Mouse (Mus musculus) neural tube, embryonic 12.5 days (tissue): Measurements from ENCODE around the gene Cgrrf1. TPM values are rescaled to one million over a fixed set of nuclear protein-coding genes. Genes with fewer than 3 reads are reported as not detected.
"Not testable (repeated sequence)": the region's sequence is repeated elsewhere in the genome, so short reads cannot be mapped to it uniquely, and the experiment has no call there.

Source experiments
- ATAC-seq: fragments of 200-750 bp; cut with Nextera tagmentation; 2 replicates; pipeline ENCODE4 v1.8.0; 2017; ENCODE audit warnings: low read depth, mild to moderate bottlenecking, moderate TSS enrichment, moderate library complexity; ENCODE audit not compliant: low FRiP score
- H3K27ac ChIP-seq: fragments of 300-500 bp; sonication (generic); 2 replicates; pipeline ENCODE4 v1.5.1; 2016
- H3K27me3 ChIP-seq: fragments of 300-500 bp; sonication (generic); replicated peaks from 2 replicates; pipeline ENCODE4 v1.6.1; 2016; ENCODE audit warnings: mild to moderate bottlenecking
- H3K36me3 ChIP-seq: fragments of 300-500 bp; sonication (generic); 2 replicates; pipeline ENCODE4 v1.6.1; 2016; ENCODE audit warnings: mild to moderate bottlenecking
- H3K4me1 ChIP-seq: fragments of 300-500 bp; sonication (generic); 2 replicates; pipeline ENCODE4 v1.6.1; 2016
- H3K4me2 ChIP-seq: fragments of 300-500 bp; sonication (generic); replicated peaks from 2 replicates; pipeline ENCODE4 v1.6.1; 2016; ENCODE audit warnings: mild to moderate bottlenecking
- H3K4me3 ChIP-seq: fragments of 300-500 bp; sonication (generic); 2 replicates; pipeline ENCODE4 v1.5.1; 2016
- H3K9ac ChIP-seq: fragments of 300-500 bp; sonication (generic); 2 replicates; pipeline ENCODE4 v1.6.1; 2016; ENCODE audit warnings: mild to moderate bottlenecking
- H3K9me3 ChIP-seq: fragments of 300-500 bp; sonication (generic); 2 replicates; pipeline ENCODE4 v1.6.1; 2016; ENCODE audit warnings: mild to moderate bottlenecking
- WGBS: fragments of 180-500 bp; shearing (Covaris S2); methylation state at CpG from one replicate; pipeline ENCODE4 v1.1.7; 2016; 5-methylcytosine and 5-hydroxymethylcytosine counted together
- polyA plus RNA-seq: library from polyadenylated mRNA; unstranded; fragments of >200 nt; fragmentation: Nextera tagmentation; extraction: Ambion mirVana; gene quantifications from 2 replicates; pipeline ENCODE4 v1.2.1, GENCODE M21; 2016

Gene Cgrrf1
- polyA plus RNA-seq, 1 experiment from 2014 or later: 23.2 TPM

DNA sequence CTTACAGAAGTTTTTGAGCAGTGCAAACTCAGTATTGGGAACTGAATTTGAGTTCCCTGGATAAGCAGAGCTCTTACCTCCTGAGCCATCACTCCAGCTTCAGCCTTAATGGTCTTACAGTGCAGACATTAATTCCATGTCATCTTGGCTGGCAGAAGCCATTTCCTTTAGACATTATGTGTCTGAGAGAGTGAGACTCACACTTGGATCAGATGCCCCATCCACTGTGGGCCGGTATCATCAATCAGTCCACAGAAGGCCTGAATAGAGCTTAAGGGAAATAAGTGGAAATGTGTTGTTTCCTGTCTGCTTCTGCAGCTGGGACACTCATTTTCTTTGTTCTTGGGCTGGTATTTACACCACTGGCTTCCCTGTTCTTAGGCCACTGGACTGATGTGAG lies 28.1 kb upstream of the Cgrrf1 start:
- H3K4me1 ChIP-seq: no peaks in the 10 kb centered on the region
- no peaks in the 10 kb centered on the region for H3K9me3 ChIP-seq
- WGBS: 90% methylated on average over 1 of the region's 1 CpGs
- no peak overlapping the region for H3K4me2 ChIP-seq
- H3K9ac ChIP-seq: no peak overlapping the region
- no peaks in the 10 kb centered on the region for H3K27me3 ChIP-seq
- ATAC-seq: no peak
- H3K27ac ChIP-seq: no peak overlapping the region
- H3K4me3 ChIP-seq: no peak overlapping the region
- peaks cover 5% of the 10 kb centered on the region; the same call in 1 of the 2 replicates for H3K36me3 ChIP-seq

DNA sequence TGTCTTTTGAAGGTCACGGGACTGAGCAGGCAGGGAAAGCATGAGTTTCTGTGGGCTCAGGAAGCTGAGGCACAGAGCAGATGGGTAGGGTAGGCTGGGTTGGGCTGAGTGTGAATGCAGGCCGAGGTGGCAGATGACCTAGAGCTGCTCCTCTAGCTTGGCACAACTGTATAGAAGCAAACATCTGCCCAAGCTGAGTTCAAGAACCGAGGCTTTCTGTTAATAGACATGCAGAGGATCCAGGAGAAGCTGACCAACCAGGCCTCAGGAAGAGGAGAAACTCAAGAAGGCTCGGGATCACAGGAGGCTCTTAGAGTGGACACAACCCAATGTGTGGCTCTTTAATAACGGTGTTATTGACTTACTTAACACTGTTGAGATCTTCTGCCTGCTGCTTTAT lies 25.7 kb upstream of the Cgrrf1 start:
- H3K4me3 ChIP-seq: no peak overlapping the region
- WGBS: 90% methylated on average over 5 of the region's 5 CpGs
- H3K36me3 ChIP-seq: peaks cover 12% of the 10 kb centered on the region; the same call in 1 of the 2 replicates
- no peak overlapping the region for H3K9ac ChIP-seq
- no peaks in the 10 kb centered on the region for H3K27me3 ChIP-seq
- ATAC-seq: no peak
- H3K4me1 ChIP-seq: no peaks in the 10 kb centered on the region
- H3K27ac ChIP-seq: no peak overlapping the region
- H3K9me3 ChIP-seq: no peaks in the 10 kb centered on the region
- H3K4me2 ChIP-seq: no peak overlapping the region

DNA sequence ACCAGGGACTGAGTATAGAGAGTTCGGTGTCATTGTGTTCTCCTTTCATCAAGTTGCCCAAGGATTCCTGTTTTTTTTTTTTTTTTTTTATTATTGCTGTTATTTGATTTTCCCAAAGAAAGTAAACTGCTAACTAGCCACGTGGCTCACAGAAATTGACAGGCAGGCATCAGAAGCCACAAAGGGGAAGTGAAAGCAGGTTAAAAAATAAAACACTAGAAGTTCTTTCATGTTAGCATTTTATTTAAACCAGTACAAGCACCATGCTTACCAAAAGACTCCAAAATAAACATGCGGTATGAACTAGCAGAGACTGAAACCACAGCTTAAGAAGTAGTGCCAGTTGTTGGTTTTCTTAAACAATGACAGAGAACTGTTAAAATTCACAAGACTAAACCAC lies 24.0 kb upstream of the Cgrrf1 start:
- no peaks in the 10 kb centered on the region for H3K27me3 ChIP-seq
- H3K9me3 ChIP-seq: no peaks in the 10 kb centered on the region
- no peak overlapping the region for H3K4me2 ChIP-seq
- no peaks in the 10 kb centered on the region for H3K4me1 ChIP-seq
- H3K27ac ChIP-seq: no peak overlapping the region
- no peak for ATAC-seq
- WGBS: 92% methylated on average over 3 of the region's 3 CpGs
- no peak overlapping the region for H3K4me3 ChIP-seq
- peaks cover 20% of the 10 kb centered on the region; the same call in 1 of the 2 replicates for H3K36me3 ChIP-seq
- no peak overlapping the region for H3K9ac ChIP-seq

DNA sequence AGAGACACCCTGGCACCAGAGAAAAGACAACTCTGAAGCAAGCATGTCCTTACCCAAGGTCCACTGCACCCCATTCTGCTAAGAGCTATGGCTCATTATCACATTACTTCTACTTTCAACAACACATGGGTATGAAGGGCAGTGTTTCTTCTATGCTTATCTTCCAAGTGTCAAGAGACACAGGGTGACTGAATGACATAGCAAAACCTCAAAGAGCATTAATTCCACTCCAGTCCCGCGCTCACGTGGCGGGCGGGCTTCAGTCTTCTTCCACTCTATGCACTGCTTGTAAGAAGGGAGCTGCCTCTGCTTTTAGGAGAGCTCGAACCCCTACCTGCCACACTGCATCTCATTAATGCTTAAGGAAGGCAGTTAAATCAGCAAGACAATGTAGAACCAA lies 16.3 kb upstream of the Cgrrf1 start:
- no peak overlapping the region for H3K4me3 ChIP-seq
- H3K27me3 ChIP-seq: no peaks in the 10 kb centered on the region
- no peaks in the 10 kb centered on the region for H3K9me3 ChIP-seq
- H3K9ac ChIP-seq: no peak overlapping the region
- H3K27ac ChIP-seq: no peak overlapping the region
- no peak for ATAC-seq
- WGBS: 86% methylated on average over 6 of the region's 6 CpGs
- peaks cover 32% of the 10 kb centered on the region; the same call in 1 of the 2 replicates for H3K36me3 ChIP-seq
- no peak overlapping the region for H3K4me2 ChIP-seq
- H3K4me1 ChIP-seq: peaks cover 4% of the 10 kb centered on the region

DNA sequence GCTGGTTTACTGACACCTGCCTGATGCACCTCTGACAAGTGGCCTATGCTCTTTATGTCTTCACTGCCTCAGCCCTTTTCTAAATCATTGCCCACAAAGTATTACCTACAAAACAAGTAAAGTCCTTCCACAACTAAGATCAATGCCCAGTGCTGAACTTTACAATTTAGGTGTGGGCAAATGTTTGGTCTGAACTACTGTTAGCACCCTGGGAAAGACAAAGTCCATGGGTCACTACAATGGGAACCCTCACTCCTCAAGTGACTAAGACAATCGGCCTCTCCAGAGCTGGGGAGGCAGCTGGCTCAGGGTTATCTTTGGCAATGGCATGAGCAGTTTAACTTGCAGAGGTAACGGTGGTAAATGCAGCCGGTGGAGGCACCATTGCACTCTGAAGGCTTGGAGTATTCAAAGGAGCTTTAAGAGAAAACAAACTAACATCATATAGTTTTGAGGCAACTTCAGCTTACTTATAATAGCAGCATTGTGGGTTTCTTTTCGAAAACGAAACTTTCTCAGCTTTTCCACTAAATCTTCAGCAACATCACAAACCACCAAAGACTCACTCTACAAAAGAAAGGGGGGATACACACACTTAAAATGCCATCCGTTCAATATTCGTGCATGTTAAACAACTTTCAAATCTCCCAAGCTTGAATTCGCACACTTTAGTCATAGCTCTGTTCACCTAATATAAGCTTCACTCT lies 14.9 kb upstream of the Cgrrf1 start:
- H3K4me2 ChIP-seq: no peak overlapping the region
- no peaks in the 10 kb centered on the region for H3K27me3 ChIP-seq
- 95% methylated on average over 8 of the region's 8 CpGs for WGBS
- H3K36me3 ChIP-seq: peaks cover 25% of the 10 kb centered on the region; the same call in 1 of the 2 replicates
- no peaks in the 10 kb centered on the region for H3K9me3 ChIP-seq
- H3K9ac ChIP-seq: no peak overlapping the region
- H3K4me1 ChIP-seq: peaks cover 11% of the 10 kb centered on the region
- ATAC-seq: no peak
- H3K4me3 ChIP-seq: no peak overlapping the region
- H3K27ac ChIP-seq: no peak overlapping the region

DNA sequence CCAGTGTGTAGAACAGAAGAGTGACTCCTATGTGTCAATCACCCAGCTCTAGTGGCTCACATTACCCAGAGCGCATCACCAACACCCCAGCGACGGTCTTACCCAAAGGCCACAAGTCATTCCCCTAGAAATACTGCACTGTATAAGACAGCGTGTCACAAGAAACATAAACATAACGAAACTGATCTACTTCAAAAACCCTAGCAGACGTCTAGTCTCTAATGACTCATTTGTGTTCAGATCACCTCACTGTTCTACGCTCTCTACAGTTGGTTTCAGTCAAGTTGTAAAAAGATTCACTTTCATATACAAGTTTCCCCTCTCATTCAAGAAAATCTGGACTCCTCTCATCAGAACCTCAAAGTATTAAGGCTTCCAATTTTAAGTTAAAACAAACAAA lies 13.2 kb upstream of the Cgrrf1 start:
- no peak overlapping the region for H3K9ac ChIP-seq
- 94% methylated on average over 7 of the region's 7 CpGs for WGBS
- peaks cover 15% of the 10 kb centered on the region; the same call in 1 of the 2 replicates for H3K36me3 ChIP-seq
- H3K4me2 ChIP-seq: no peak overlapping the region
- ATAC-seq: no peak
- no peaks in the 10 kb centered on the region for H3K9me3 ChIP-seq
- no peak overlapping the region for H3K4me3 ChIP-seq
- no peaks in the 10 kb centered on the region for H3K27me3 ChIP-seq
- peaks cover 11% of the 10 kb centered on the region for H3K4me1 ChIP-seq
- no peak overlapping the region for H3K27ac ChIP-seq

DNA sequence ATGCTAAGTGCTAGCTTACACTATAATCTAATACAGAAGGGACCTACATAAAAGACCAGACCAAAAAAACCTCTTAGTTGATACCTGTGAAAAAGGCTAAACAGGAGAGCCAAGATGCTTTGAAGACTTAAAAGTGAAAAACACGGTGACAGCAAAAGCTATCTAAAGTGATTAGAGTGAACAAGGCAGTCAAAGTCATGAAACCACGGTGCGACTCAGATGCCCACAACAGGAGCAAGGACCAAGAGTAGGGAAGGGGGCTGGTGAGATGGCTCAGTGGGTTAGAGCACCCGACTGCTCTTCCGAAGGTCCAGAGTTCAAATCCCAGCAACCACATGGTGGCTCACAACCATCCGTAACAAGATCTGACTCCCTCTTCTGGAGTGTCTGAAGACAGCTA lies 12.0 kb upstream of the Cgrrf1 start:
- H3K9ac ChIP-seq, H3K4me2 ChIP-seq, H3K9me3 ChIP-seq, H3K4me3 ChIP-seq, ATAC-seq, H3K27ac ChIP-seq, H3K27me3 ChIP-seq: not testable (repeated sequence)
- peaks cover 10% of the 10 kb centered on the region; the same call in 1 of the 2 replicates for H3K36me3 ChIP-seq
- WGBS: 90% methylated on average over 6 of the region's 6 CpGs
- H3K4me1 ChIP-seq: peaks cover 11% of the 10 kb centered on the region

DNA sequence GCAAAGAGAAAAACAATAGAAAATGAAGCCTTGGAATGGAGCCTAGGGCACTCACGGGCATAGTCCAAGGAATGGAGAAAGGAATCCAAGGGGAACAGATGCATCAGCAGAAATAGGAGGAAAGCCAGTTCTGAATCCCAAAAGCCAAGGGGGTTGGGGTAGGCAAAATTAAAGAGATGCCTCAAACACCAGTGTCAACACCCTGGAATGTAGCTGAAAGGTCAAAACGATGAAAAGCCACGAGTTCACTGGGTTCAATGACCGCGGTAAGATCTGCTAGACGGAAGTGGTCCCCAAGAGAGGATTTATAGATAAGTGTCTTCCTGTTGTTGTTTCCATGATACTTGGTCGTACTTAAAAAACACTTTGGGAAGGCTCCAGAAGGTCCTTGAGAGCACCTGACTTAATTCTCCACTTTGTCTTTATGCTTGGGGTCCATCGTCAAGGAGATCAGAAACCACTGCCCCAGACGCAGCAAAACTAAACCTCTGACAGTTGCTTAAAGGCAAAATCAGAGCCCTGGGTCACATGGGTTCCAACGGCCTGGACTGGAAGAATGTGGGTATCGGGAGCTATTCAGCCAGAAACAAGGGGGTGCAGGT lies 10.6 kb upstream of the Cgrrf1 start:
- peak overlapping the region; percentile 80 for H3K4me3 ChIP-seq
- H3K4me2 ChIP-seq: peak overlapping the region; percentile 71
- no peaks in the 10 kb centered on the region for H3K9me3 ChIP-seq
- ATAC-seq: peak; percentile 3; the same call in 1 of the 2 replicates
- peaks cover 11% of the 10 kb centered on the region for H3K4me1 ChIP-seq
- H3K27me3 ChIP-seq: no peaks in the 10 kb centered on the region
- peak overlapping the region; percentile 84 for H3K9ac ChIP-seq
- 1% methylated on average over 11 of the region's 11 CpGs for WGBS
- H3K27ac ChIP-seq: no peak overlapping the region
- H3K36me3 ChIP-seq: peaks cover 4% of the 10 kb centered on the region; the same call in 1 of the 2 replicates

DNA sequence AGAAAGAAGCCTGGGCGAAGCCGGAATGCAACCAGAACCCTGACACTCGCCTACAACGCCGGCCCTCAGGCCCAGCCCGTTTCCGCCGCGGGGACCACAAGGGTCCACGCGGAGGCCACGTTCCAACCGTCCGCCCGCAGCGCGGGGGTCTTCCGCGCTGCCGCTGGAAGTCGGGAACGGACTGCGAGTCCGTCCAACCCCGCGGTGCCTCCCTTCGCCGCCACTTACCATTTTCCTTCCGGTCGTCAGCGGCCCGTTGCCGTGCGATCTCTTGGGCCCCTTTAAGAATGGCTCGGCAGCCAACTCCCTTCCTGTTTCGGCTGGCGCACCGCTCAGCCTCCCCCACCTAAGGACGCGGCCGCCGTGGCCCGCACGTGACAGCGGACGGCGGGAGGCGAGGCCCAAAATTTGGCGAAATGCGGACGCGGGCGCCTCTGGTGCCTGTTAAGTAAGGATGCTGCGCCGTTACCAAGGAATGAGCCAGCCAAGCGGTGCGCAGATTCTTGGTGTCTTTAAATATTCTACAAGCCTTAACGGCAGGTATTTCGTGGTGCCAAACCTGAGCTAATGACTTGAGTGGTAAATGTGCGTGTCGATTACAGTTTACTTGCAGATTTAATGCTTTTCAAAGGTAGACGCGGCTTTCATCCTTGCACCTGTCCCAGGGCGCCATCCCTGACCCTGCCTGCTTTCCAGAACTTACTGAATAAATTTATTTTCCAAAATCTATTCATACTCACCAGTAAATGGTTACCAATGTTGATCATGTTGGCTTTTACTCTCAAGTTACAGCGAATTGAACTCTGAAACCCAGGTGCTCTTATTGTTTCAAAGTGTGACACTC lies 9.8 kb upstream of the Cgrrf1 start, which contains the start of gene Gmfb:
Gene Gmfb (minus strand): TSS at position 370 of the 844 bp plus-strand sequence.
- Histone ChIP-seq H3K9me3 (no peaks in the 10 kb centered on the region), H3K27ac (no peak within 1 kb of the TSS), H3K27me3 (no peaks in the 10 kb centered on the region), H3K9ac (peak within 1 kb of the TSS; percentile 84), H3K36me3 (no peaks in the 10 kb centered on the region; the same call in 1 of the 2 replicates), H3K4me2 (peak within 1 kb of the TSS; percentile 71), H3K4me1 (peaks cover 11% of the 10 kb centered on the region), H3K4me3 (peak within 1 kb of the TSS; percentile 80)
- ATAC-seq: peak; percentile 95
- WGBS: under 1% methylated on average over 65 of the region's 65 CpGs

DNA sequence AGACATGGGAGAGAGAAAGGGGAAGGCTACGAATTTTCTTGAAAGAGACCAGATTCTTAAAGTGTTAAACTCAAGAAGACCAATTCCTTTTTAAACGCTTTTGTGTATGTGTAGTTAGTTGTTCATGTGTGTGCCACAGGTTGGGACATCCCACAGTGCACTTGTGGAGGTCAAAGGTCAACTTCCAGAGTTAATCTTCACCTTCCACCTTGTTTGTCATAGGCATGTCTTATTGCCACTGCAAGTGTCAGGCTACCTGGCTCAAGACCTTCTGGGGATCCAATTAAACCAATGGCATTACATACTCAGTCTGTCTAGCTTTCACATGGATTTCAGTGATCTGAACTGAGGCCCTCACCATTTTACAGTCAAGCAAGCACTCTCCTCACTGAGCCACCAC lies 7.9 kb upstream of the Cgrrf1 start:
- no peak for ATAC-seq
- no peak overlapping the region for H3K4me2 ChIP-seq
- WGBS: 78% methylated on average over 2 of the region's 2 CpGs
- H3K27ac ChIP-seq: no peak overlapping the region
- H3K9me3 ChIP-seq: no peaks in the 10 kb centered on the region
- no peak overlapping the region for H3K9ac ChIP-seq
- no peaks in the 10 kb centered on the region for H3K27me3 ChIP-seq
- peaks cover 11% of the 10 kb centered on the region for H3K4me1 ChIP-seq
- no peak overlapping the region for H3K4me3 ChIP-seq
- no peaks in the 10 kb centered on the region for H3K36me3 ChIP-seq

DNA sequence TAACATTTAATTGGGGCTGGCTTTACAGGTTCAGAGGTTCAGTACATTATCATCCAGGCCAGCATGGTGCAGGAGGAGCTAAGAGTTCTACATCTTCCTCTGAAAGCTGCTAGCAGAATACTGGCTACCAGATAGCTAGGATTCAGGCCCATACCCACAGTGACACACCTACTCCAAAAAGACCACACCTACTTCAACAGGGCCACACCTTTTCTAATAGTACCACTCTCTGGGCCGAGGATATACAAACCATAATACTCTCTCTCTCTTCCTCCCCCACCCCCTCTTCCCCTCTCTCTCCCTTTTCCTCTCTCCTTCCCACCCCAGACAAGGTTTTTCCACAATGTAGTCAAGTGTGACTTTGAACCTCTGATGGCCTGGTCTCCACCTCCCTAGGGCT lies 4.5 kb upstream of the Cgrrf1 start:
- Histone ChIP-seq H3K9ac (no peak overlapping the region), H3K4me1 (no peaks in the 10 kb centered on the region), H3K9me3 (no peaks in the 10 kb centered on the region), H3K4me3 (no peak overlapping the region), H3K4me2 (no peak overlapping the region), H3K36me3 (no peaks in the 10 kb centered on the region), H3K27ac (no peak overlapping the region), H3K27me3 (no peaks in the 10 kb centered on the region)
- 85% methylated on average over 1 of the region's 1 CpGs for WGBS
- no peak for ATAC-seq

DNA sequence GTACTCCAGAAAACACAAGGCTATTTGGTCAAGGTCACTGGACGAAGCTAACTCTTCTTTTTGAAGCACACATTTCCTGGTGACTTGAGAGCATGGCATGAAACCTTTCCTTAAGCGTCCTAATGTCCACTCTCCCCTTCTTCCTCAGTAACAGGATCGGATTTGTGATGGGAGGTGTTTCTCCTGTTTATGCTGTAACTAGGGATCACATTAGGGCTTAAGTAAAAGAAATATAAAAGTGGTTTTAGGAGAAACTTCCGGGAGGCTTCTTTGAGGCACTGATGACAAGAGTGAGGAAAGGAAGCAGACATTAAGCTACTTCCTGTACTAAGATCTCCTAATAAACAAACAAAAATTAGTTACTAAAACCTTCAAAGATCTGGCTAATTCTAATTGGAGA lies 630 bp upstream of the Cgrrf1 start:
- peak overlapping the region; percentile 82 for H3K4me3 ChIP-seq
- peaks cover 6% of the 10 kb centered on the region for H3K4me1 ChIP-seq
- H3K36me3 ChIP-seq: no peaks in the 10 kb centered on the region
- ATAC-seq: no peak
- WGBS: 8% methylated on average over 4 of the region's 4 CpGs
- no peak overlapping the region for H3K27ac ChIP-seq
- H3K4me2 ChIP-seq: peak overlapping the region; percentile 90
- no peaks in the 10 kb centered on the region for H3K27me3 ChIP-seq
- peak overlapping the region; percentile 81; the same call in 1 of the 2 replicates for H3K9ac ChIP-seq
- no peaks in the 10 kb centered on the region for H3K9me3 ChIP-seq
